Mouse (Mus musculus) lung, adult 2 months (tissue): ENCODE data around the gene Aknad1.

ENCODE experiments used
- CTCF ChIP-seq: fragments of 200-500 bp; IDR thresholded peaks from 2 replicates; pipeline ENCODE4 v1.5.1; 2011; ENCODE audit warnings: mild to moderate bottlenecking, low read length, control low read depth; ENCODE audit not compliant: insufficient read depth
- POLR2A ChIP-seq: fragments of 200-500 bp; IDR thresholded peaks from 2 replicates; pipeline ENCODE4 v1.6.1; 2011; ENCODE audit warnings: low read depth, mild to moderate bottlenecking, control low read depth, low read length, borderline replicate concordance; ENCODE audit errors: extremely low read depth

GRCm38 (mm10) chr3:108805622-108806021 lies 66.2 kb downstream of the Aknad1 start:
- TF ChIP-seq POLR2A (no peak), CTCF (no peak)
